Mouse (Mus musculus) intestine, postnatal 0 days (tissue): ENCODE data around the gene Usp2. TPM values are rescaled to one million over a fixed set of nuclear protein-coding genes. Genes with fewer than 3 reads are reported as not detected.
A peak's percentile ranks its signal among the peaks of the same experiment; 100 is the strongest.

Experiments used
- ATAC-seq: fragments of 200-750 bp; cut with Nextera tagmentation; 2 replicates; pipeline ENCODE4 v1.8.0; 2017; ENCODE audit warnings: mild to moderate bottlenecking, moderate TSS enrichment, moderate library complexity
- H3K27ac ChIP-seq: fragments of 300-500 bp; sonication (generic); 2 replicates; pipeline ENCODE4 v1.5.1; 2014; ENCODE audit warnings: mild to moderate bottlenecking, low read depth, low read length, moderate library complexity
- H3K27me3 ChIP-seq: fragments of 300-500 bp; sonication (generic); replicated peaks from 2 replicates; pipeline ENCODE4 v1.6.1; 2014; ENCODE audit warnings: low read length, mixed read lengths; ENCODE audit not compliant: control insufficient read depth, insufficient read depth
- H3K36me3 ChIP-seq: fragments of 300-500 bp; sonication (generic); 2 replicates; pipeline ENCODE4 v1.6.1; 2014; ENCODE audit warnings: mild to moderate bottlenecking, moderate library complexity; ENCODE audit not compliant: control insufficient read depth, insufficient read depth
- H3K4me1 ChIP-seq: fragments of 300-500 bp; sonication (generic); replicated peaks from 2 replicates; pipeline ENCODE4 v1.6.1; 2014; ENCODE audit warnings: antibody characterized with exemption, low read length, mixed read lengths; ENCODE audit not compliant: control insufficient read depth, insufficient read depth
- H3K4me2 ChIP-seq: fragments of 300-500 bp; sonication (generic); replicated peaks from 2 replicates; pipeline ENCODE4 v1.6.1; 2014; ENCODE audit warnings: low read depth, mild to moderate bottlenecking, moderate library complexity
- H3K4me3 ChIP-seq: fragments of 300-500 bp; sonication (generic); 2 replicates; pipeline ENCODE4 v1.5.1; 2014; ENCODE audit warnings: low read depth, low read length
- H3K9ac ChIP-seq: fragments of 300-500 bp; sonication (generic); 2 replicates; pipeline ENCODE4 v1.6.1; 2014; ENCODE audit warnings: mild to moderate bottlenecking, low read depth, low read length
- H3K9me3 ChIP-seq: fragments of 300-500 bp; sonication (generic); 2 replicates; pipeline ENCODE4 v1.6.1; 2016; ENCODE audit warnings: mixed run types; ENCODE audit not compliant: control insufficient read depth
- CTCF ChIP-seq: sonication (generic); IDR thresholded peaks from 2 replicates; pipeline ENCODE4 v1.5.1; 2016; ENCODE audit warnings: low read depth, mild to moderate bottlenecking, control low read depth, antibody characterized with exemption, moderate library complexity
- WGBS: fragments of 180-500 bp; shearing (Covaris S2); extraction: QIAGEN DNeasy Blood & Tissue Kit; methylation state at CpG from one replicate; pipeline ENCODE4 v1.1.7; 2014; 5-methylcytosine and 5-hydroxymethylcytosine counted together
- polyA plus RNA-seq: library from polyadenylated mRNA; unstranded; fragments of >200 nt; fragmentation: Nextera tagmentation; extraction: Ambion mirVana; gene quantifications from 2 replicates; pipeline ENCODE4 v1.2.1, GENCODE M21; 2015

Gene Usp2
- polyA plus RNA-seq, 1 experiment from 2014 or later, result 10.4 TPM

DNA sequence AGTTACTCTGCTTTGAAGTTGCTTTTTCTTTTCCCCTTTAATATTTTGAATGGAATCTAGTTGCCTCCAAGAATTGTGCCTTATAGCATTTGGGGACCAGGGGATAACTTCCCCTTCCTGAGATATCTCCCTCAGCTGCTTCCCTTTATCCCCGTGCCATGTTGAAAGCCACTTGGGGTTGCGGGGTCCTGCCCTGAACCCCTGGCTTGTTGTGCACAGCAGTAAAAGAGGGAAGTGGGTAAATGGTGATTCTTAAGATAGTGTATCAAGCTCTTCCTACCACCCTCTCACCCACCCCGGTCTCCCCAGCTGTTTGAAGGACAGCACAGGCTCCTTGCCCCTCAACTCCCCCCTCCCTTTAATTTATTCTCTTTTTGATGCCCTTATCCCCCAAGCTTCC, 27.9 kb downstream of the Usp2 start:
- TF ChIP-seq CTCF, result no peak
- H3K27me3 ChIP-seq, result no peaks in the 10 kb centered on the region
- H3K4me1 ChIP-seq, result no peaks in the 10 kb centered on the region
- no peak overlapping the region for H3K4me3 ChIP-seq
- H3K9me3 ChIP-seq, result no peaks in the 10 kb centered on the region
- no peak overlapping the region for H3K9ac ChIP-seq
- ATAC-seq, result no peak
- WGBS, result 91% methylated on average over 3 of the region's 3 CpGs
- H3K27ac ChIP-seq, result no peak overlapping the region
- H3K4me2 ChIP-seq, result no peak overlapping the region
- peaks cover 22% of the 10 kb centered on the region for H3K36me3 ChIP-seq

DNA sequence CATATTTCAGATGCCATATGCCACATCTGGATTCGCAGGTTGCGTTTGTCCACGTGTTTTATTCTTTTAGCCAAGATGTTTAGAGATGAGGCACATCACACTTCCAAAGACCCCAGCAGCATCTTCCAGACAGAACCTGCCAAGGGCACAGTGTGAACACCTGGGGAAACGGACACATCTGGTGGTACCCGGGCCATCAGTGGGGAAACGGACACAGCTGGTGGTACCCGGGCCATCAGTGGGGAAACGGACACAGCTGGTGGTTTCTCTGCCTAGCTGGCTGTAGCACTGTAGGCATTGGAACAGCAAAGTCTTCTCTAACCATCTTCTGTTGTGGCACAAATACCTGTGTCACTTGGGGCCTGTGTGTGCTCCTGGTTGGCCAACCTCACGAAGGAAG, 29.0 kb downstream of the Usp2 start:
- 93% methylated on average over 9 of the region's 9 CpGs for WGBS
- Histone ChIP-seq H3K9me3 (no peaks in the 10 kb centered on the region), H3K27ac (no peak overlapping the region), H3K4me3 (no peak overlapping the region), H3K27me3 (no peaks in the 10 kb centered on the region), H3K9ac (no peak overlapping the region), H3K4me2 (no peak overlapping the region), H3K36me3 (peaks cover 22% of the 10 kb centered on the region), H3K4me1 (no peaks in the 10 kb centered on the region)
- no peak for ATAC-seq
- no peak for TF ChIP-seq CTCF

DNA sequence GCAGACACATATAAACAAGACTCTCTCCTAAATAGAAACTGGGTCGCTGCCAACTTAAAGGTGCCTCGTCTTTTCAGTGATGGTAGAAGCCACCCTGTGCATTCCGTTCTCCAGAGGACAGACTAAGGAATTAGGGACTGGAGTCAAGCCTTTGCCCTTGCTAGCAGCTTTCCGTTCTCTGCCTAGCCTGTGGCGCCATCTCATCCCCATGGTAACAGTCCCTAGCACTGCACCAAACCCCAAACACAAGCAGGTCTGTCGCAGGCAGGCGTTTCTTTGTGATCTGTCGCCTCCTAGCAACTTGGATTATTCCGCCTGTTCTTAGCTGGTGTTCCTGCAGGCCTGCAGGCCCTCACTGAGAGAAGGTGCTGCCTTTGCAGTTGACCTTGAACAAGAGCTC, 29.7 kb downstream of the Usp2 start:
- Histone ChIP-seq H3K4me1 (no peaks in the 10 kb centered on the region), H3K9ac (no peak overlapping the region), H3K36me3 (peaks cover 17% of the 10 kb centered on the region), H3K9me3 (no peaks in the 10 kb centered on the region), H3K4me2 (no peak overlapping the region), H3K27me3 (no peaks in the 10 kb centered on the region), H3K27ac (no peak overlapping the region), H3K4me3 (no peak overlapping the region)
- 51% methylated on average over 9 of the region's 9 CpGs for WGBS
- no peak for TF ChIP-seq CTCF
- ATAC-seq, result no peak

DNA sequence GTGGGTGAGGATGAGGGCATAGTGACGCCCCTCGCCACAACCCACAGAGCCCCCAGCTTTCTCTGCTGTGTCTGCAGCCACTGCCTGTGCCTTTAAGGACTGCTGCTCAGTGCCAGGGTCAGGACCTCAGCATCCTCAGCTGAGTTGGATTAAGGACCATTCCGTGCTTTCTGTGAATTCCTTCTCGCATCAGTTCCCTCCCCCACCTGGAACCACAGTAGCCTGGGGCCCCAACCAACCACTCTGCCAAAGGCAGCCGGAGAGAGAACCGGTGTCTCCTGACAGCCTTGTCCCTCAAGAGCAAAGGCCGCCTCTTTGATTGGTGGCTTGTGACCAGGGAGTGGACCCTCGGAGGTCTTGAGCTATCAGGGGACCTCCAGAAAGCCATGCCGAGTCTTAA, 34.7 kb downstream of the Usp2 start, which contains the start of gene Mfrp:
Gene Mfrp (plus strand): TSS at position 240 of the 400 bp plus-strand sequence.
- Histone ChIP-seq H3K27ac (no peak within 1 kb of the TSS), H3K9me3 (no peaks in the 10 kb centered on the region), H3K27me3 (no peaks in the 10 kb centered on the region), H3K36me3 (peaks cover 11% of the 10 kb centered on the region; the same call in 1 of the 2 replicates), H3K4me3 (no peak within 1 kb of the TSS), H3K4me1 (no peaks in the 10 kb centered on the region), H3K9ac (no peak within 1 kb of the TSS), H3K4me2 (no peak within 1 kb of the TSS)
- ATAC-seq, result no peak
- WGBS, result 77% methylated on average over 9 of the region's 9 CpGs
- TF ChIP-seq CTCF, result no peak

- H3K9ac ChIP-seq, result no peak overlapping the region
- no peak overlapping the region for H3K4me2 ChIP-seq
- H3K27ac ChIP-seq, result no peak overlapping the region
- H3K4me1 ChIP-seq, result no peaks in the 10 kb centered on the region
- H3K36me3 ChIP-seq, result peaks cover 11% of the 10 kb centered on the region; the same call in 1 of the 2 replicates
- no peak for TF ChIP-seq CTCF
- no peaks in the 10 kb centered on the region for H3K9me3 ChIP-seq
- no peak overlapping the region for H3K4me3 ChIP-seq
- no peaks in the 10 kb centered on the region for H3K27me3 ChIP-seq
- whole genome bisulfite sequencing, result 87% methylated on average over 7 of the region's 7 CpGs
- ATAC-seq, result no peak
Observed at GRCm38 (mm10) chr9:44104881-44105280, 38.1 kb downstream of the Usp2 start.

DNA sequence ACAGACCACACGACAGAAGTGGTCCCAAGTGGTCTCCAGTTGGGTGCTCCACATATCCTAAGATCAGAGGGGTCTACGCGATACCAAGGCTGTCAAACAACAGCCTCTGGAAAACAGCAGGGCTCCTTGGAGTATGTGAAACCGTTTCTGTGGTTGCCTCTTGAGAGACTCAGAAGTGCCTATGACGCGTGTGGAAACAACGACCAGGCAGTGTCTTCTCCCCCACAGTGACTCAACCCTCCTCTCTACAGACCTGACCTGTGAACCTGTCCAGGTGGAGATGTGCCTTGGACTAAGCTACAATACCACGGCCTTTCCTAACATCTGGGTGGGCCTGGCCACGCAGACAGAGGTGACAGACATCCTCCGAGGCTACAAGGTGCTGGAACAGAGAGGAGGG, 39.0 kb downstream of the Usp2 start:
- Histone ChIP-seq H3K4me2 (no peak overlapping the region), H3K27ac (no peak overlapping the region), H3K4me1 (no peaks in the 10 kb centered on the region), H3K36me3 (peaks cover 11% of the 10 kb centered on the region; the same call in 1 of the 2 replicates), H3K27me3 (no peaks in the 10 kb centered on the region), H3K4me3 (no peak overlapping the region), H3K9me3 (no peaks in the 10 kb centered on the region), H3K9ac (no peak overlapping the region)
- no peak for ATAC-seq
- TF ChIP-seq CTCF, result no peak
- 79% methylated on average over 10 of the region's 10 CpGs for WGBS

DNA sequence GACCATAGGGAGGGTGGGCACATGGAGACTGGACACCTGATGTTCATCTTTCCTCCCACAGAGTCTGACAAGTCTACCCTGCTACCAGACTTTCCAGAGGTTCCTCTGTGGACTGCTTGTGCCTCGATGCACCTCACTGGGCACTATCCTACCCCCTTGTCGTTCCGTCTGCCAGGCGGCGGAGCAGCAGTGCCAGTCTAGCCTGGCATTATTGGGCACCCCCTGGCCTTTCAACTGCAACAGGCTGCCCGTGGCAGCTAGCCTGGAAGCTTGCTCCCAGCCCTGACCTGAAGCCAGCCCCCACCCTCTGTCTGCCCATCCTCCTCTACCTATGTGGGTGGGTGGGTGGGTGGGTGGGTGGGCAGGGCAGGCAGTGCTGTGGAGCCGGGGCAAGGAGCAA, 39.4 kb downstream of the Usp2 start:
- TF ChIP-seq CTCF, result no peak
- H3K27ac ChIP-seq, result peak overlapping the region; percentile 17; the same call in 1 of the 2 replicates
- H3K9me3 ChIP-seq, result no peaks in the 10 kb centered on the region
- no peak for ATAC-seq
- 89% methylated on average over 7 of the region's 7 CpGs for WGBS
- H3K36me3 ChIP-seq, result peaks cover 11% of the 10 kb centered on the region; the same call in 1 of the 2 replicates
- no peaks in the 10 kb centered on the region for H3K4me1 ChIP-seq
- H3K9ac ChIP-seq, result no peak overlapping the region
- H3K4me3 ChIP-seq, result no peak overlapping the region
- no peak overlapping the region for H3K4me2 ChIP-seq
- no peaks in the 10 kb centered on the region for H3K27me3 ChIP-seq
